Mouse (Mus musculus) liver, embryonic 16.5 days (tissue): Measurements from ENCODE around the gene Rnase10. TPM values are rescaled to one million over a fixed set of nuclear protein-coding genes. Genes with fewer than 3 reads are reported as not detected.
"Not testable (repeated sequence)": the region's sequence is repeated elsewhere in the genome, so short reads cannot be mapped to it uniquely, and the experiment has no call there.

Experiments
- ATAC-seq: fragments of 200-750 bp; cut with Nextera tagmentation; 2 replicates; pipeline ENCODE4 v1.8.0; 2017; ENCODE audit warnings: low read depth, mild to moderate bottlenecking, moderate number of reproducible peaks, moderate library complexity
- H3K27ac ChIP-seq: fragments of 300-500 bp; sonication (generic); 2 replicates; pipeline ENCODE4 v1.5.1; 2014; ENCODE audit warnings: mild to moderate bottlenecking, low read length
- H3K27me3 ChIP-seq: fragments of 300-500 bp; sonication (generic); 2 replicates; pipeline ENCODE4 v1.6.1; 2014; ENCODE audit warnings: low read depth, low read length, mixed read lengths; ENCODE audit not compliant: control insufficient read depth, insufficient read depth
- H3K36me3 ChIP-seq: fragments of 300-500 bp; sonication (generic); 2 replicates; pipeline ENCODE4 v1.6.1; 2014; ENCODE audit warnings: mild to moderate bottlenecking; ENCODE audit not compliant: control insufficient read depth, insufficient read depth
- H3K4me1 ChIP-seq: fragments of 300-500 bp; sonication (generic); 2 replicates; pipeline ENCODE4 v1.6.1; 2014; ENCODE audit warnings: low read depth, low read length, mixed read lengths; ENCODE audit not compliant: control insufficient read depth
- H3K4me2 ChIP-seq: fragments of 300-500 bp; sonication (generic); 2 replicates; pipeline ENCODE4 v1.6.1; 2014; ENCODE audit warnings: low read depth, low read length, mixed read lengths
- H3K4me3 ChIP-seq: fragments of 300-500 bp; sonication (generic); 2 replicates; pipeline ENCODE4 v1.5.1; 2014; ENCODE audit warnings: low read depth, mild to moderate bottlenecking, low read length
- H3K9ac ChIP-seq: fragments of 300-500 bp; sonication (generic); 2 replicates; pipeline ENCODE4 v1.6.1; 2014; ENCODE audit warnings: low read depth, low read length
- H3K9me3 ChIP-seq: fragments of 300-500 bp; sonication (generic); replicated peaks from 2 replicates; pipeline ENCODE4 v1.6.1; 2016; ENCODE audit warnings: low read length; ENCODE audit not compliant: control insufficient read depth
- WGBS: fragments of 180-500 bp; shearing (Covaris S2); extraction: QIAGEN DNeasy Blood & Tissue Kit; methylation state at CpG from one replicate; pipeline ENCODE4 v1.1.7; 2014; ENCODE audit not compliant: insufficient replicate concordance; 5-methylcytosine and 5-hydroxymethylcytosine counted together
- polyA plus RNA-seq: library from polyadenylated mRNA; unstranded; fragments of >200 nt; fragmentation: Nextera tagmentation; extraction: Ambion mirVana; gene quantifications from 2 replicates; pipeline ENCODE4 v1.2.1, GENCODE M21; 2015

The Rnase10 gene
- polyA plus RNA-seq, 1 experiment from 2014 or later = 0.09 TPM

DNA sequence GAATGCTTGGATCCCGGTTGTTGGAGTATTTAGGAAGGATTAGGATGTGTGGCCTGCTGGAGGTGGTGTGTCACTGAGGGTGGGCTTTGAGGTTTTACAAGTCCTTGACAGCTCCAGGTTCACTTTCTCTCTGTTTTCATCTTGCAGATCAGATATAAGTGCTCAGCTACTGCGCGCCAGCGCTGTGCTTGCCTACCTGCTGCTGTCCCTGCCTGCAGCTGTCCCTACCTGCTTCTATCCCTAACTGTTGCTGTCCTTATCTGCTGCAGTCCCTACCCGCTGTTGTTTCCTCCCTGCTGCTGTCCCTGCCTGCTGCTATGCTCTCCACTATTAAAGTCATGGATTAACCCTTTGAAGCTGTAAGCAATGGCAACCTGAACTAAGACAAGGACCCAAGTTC lies 32.5 kb upstream of the Rnase10 start:
- Histone ChIP-seq H3K9ac (no peak overlapping the region), H3K4me1 (no peaks in the 10 kb centered on the region), H3K4me3 (no peak overlapping the region), H3K27ac (no peak overlapping the region), H3K4me2 (no peak overlapping the region), H3K36me3 (no peaks in the 10 kb centered on the region), H3K9me3 (no peaks in the 10 kb centered on the region), H3K27me3 (no peaks in the 10 kb centered on the region)
- ATAC-seq = no peak
- WGBS = 48% methylated on average over 5 of the region's 5 CpGs

DNA sequence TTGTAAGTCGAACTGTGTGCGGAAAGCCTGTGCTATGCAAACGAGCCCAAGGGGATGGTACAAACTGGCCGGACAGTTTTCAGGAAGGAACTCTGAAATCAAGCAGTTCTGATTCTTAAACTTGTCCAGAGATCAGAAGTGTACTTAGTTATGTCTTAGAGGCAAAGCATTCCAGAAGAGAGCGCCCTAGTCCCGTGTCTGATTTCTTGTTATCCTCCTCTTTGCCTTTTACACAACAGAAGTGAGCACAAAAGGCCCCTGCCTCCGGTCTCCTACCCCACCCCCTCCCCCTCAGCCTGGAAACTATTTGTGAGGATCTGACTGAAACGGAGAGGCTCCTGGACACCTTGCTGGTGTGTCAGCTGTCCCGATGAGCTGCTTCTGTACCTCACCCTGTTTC lies 30.9 kb upstream of the Rnase10 start:
- no peaks in the 10 kb centered on the region for H3K36me3 ChIP-seq
- H3K4me1 ChIP-seq = peaks cover 3% of the 10 kb centered on the region; the same call in 1 of the 2 replicates
- WGBS = 26% methylated on average over 9 of the region's 9 CpGs
- no peak overlapping the region for H3K27ac ChIP-seq
- ATAC-seq = no peak
- no peak overlapping the region for H3K4me3 ChIP-seq
- no peaks in the 10 kb centered on the region for H3K27me3 ChIP-seq
- no peak overlapping the region for H3K4me2 ChIP-seq
- no peaks in the 10 kb centered on the region for H3K9me3 ChIP-seq
- no peak overlapping the region for H3K9ac ChIP-seq

DNA sequence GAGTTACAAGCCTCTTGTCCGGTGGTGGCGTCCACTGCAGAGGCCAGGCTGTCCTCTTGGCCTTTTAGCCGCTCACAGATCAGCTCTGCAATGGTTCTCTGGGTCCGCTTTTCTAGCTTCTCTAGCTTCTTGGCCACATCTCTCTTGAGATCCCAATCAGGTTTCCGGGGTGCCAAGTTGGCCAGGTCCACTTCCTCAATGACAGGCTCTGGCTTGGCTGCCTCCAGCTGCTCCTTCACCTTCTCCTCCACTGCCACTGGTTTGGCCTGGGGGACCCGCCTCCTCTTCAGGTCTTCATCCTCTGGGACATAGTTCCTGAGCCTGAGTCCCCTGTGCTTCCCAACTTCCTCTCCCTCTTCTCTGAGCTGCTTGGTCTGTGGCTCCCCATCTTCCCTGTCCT lies 29.1 kb upstream of the Rnase10 start:
- not testable (repeated sequence) for H3K36me3 ChIP-seq, H3K4me3 ChIP-seq, H3K27ac ChIP-seq, H3K4me1 ChIP-seq, H3K4me2 ChIP-seq, H3K9me3 ChIP-seq, H3K27me3 ChIP-seq, H3K9ac ChIP-seq
- WGBS = 53% methylated on average over 6 of the region's 6 CpGs
- ATAC-seq = peak; percentile 16; the same call in 1 of the 2 replicates

DNA sequence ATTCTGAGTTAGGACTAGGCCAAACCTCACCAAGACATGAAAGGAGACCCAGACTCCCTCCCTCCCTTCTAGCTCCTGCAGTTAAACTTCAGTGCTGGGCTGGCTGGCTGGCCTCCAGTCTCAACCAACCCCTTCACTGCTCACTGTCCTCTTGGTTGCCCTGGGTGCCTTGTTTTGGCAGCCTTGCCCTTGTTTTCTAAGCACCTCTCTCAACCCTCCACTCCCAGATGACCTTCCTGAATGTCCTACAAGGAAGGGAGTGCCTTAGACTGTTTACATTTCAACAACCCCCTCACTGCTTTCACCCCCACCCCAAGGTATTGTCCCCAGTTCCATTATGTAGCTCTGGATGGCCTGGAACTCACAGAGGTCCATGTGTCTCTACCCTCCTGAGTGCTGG lies 27.9 kb upstream of the Rnase10 start:
- Histone ChIP-seq H3K9me3 (no peaks in the 10 kb centered on the region), H3K36me3 (no peaks in the 10 kb centered on the region), H3K4me1 (peaks cover 3% of the 10 kb centered on the region; the same call in 1 of the 2 replicates), H3K4me2 (no peak overlapping the region), H3K4me3 (no peak overlapping the region), H3K9ac (no peak overlapping the region), H3K27ac (no peak overlapping the region), H3K27me3 (no peaks in the 10 kb centered on the region)
- no peak for ATAC-seq

DNA sequence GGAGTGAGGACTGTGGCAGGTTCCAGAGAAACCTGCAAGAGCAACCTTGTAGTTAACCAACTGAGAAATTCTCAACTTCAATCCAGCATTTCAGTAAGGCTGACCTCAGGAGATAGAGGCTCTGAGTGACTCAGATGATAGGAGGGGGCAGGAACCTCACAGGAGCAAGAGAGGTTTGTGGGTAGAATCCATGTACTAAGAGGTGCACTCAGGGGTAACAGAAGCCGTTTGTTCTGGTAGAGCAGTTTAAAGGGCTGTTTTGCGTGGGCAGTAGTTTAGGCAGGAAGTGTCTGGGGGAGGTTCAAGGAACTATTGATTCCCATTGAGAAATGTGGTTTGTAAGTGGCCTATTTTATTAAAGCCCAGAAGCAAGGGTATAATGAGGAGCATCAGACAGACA lies 26.3 kb upstream of the Rnase10 start:
- peaks cover 3% of the 10 kb centered on the region; the same call in 1 of the 2 replicates for H3K4me1 ChIP-seq
- no peaks in the 10 kb centered on the region for H3K9me3 ChIP-seq
- no peak overlapping the region for H3K27ac ChIP-seq
- no peak overlapping the region for H3K4me3 ChIP-seq
- H3K27me3 ChIP-seq = no peaks in the 10 kb centered on the region
- H3K9ac ChIP-seq = no peak overlapping the region
- H3K4me2 ChIP-seq = no peak overlapping the region
- 4% methylated on average over 2 of the region's 2 CpGs for WGBS
- ATAC-seq = peak; percentile 11; the same call in 1 of the 2 replicates
- no peaks in the 10 kb centered on the region for H3K36me3 ChIP-seq

DNA sequence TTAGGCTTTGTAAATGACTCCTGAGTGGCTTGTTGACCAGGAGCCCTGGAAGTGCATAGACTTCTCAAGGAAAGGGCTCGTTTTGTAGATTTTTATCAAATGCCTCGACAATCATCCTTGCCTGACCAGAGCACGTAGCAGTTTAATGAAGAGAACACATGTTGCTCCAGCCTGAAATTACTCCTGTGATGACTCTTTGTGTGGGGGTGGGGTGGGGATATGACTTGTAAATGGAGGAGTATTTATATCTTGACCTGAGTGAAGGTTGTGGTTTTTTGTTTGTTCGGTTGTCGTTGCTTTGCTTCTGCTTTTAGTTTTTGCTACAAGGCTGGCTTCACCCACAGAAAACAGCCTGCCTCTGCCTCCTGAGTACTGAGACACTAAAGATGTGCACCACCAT lies 25.7 kb upstream of the Rnase10 start:
- ATAC-seq = no peak
- no peak overlapping the region for H3K4me2 ChIP-seq
- peaks cover 3% of the 10 kb centered on the region; the same call in 1 of the 2 replicates for H3K4me1 ChIP-seq
- H3K9me3 ChIP-seq = no peaks in the 10 kb centered on the region
- 21% methylated on average over 5 of the region's 5 CpGs for WGBS
- H3K27ac ChIP-seq = no peak overlapping the region
- H3K36me3 ChIP-seq = no peaks in the 10 kb centered on the region
- H3K9ac ChIP-seq = no peak overlapping the region
- no peaks in the 10 kb centered on the region for H3K27me3 ChIP-seq
- no peak overlapping the region for H3K4me3 ChIP-seq

DNA sequence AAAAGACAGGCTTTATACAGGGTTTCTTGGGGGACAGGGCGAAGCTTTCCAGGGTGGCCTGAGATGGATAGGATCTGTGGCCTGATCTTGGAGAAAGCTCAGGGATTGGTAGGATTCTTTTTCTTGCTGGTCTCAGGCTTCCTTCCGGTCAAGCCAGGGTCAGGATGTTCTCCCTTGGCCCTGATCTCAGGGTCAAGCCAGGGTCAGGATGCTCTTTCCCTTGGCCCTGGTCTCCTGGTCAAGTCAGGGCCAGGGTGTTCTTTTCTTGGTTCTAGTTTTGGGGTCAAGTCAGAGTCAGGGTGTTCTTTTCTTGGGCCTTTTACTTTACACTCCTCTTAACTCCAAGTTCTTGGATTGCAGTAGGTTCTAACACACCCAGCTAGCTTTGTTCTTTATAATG lies 19.9 kb upstream of the Rnase10 start:
- no peaks in the 10 kb centered on the region for H3K36me3 ChIP-seq
- no peak overlapping the region for H3K9ac ChIP-seq
- H3K4me1 ChIP-seq = no peaks in the 10 kb centered on the region
- no peaks in the 10 kb centered on the region for H3K9me3 ChIP-seq
- no peak for ATAC-seq
- H3K4me3 ChIP-seq = no peak overlapping the region
- H3K4me2 ChIP-seq = no peak overlapping the region
- H3K27me3 ChIP-seq = no peaks in the 10 kb centered on the region
- no peak overlapping the region for H3K27ac ChIP-seq
- WGBS = 62% methylated on average over 2 of the region's 2 CpGs

DNA sequence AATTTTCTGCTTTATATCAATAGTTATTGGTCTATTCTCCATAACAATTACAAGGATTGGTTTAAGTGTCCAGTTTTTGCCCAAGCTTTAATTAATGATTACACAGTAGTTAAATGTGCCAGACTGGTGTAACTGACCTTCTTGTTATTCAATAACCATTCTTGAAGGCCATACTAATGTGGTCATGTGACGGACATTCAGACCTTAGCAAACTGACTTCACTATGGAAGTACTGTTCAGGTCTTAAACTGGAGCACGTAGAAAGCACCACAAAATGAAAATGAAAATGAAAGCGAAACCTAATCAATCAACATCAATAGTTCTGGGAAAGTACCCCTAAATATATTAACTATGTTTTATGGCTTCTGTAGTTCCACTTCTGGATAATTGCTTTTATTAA lies 16.5 kb upstream of the Rnase10 start:
- peak; percentile 59; the same call in 1 of the 2 replicates for ATAC-seq
- WGBS = 54% methylated on average over 3 of the region's 3 CpGs
- H3K27ac ChIP-seq = no peak overlapping the region
- no peak overlapping the region for H3K9ac ChIP-seq
- H3K4me1 ChIP-seq = no peaks in the 10 kb centered on the region
- H3K9me3 ChIP-seq = no peaks in the 10 kb centered on the region
- no peaks in the 10 kb centered on the region for H3K27me3 ChIP-seq
- H3K4me3 ChIP-seq = no peak overlapping the region
- 0 out of 2 replicates have a peak overlapping the region, but pooled peaks have one; percentile 10 for H3K4me2 ChIP-seq
- H3K36me3 ChIP-seq = no peaks in the 10 kb centered on the region

DNA sequence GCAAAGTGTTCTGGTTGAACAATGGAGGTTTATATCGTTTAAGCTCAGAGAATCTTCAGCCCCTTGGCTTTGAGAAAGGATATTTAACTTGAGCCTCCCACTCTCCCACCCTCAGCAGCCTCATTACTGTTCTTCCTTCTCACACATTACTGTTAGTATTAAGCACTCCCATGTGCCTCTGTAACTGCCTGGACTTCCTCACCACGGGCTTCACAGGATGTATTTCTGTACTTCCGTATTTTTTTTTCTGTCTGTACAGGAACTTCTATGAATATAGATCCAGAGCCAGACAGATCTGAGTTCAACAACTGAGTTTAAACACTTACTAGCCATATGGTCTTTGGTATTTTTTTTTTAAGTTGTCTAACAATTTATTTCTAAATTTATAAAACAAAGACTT lies 10.5 kb upstream of the Rnase10 start:
- no peak overlapping the region for H3K4me2 ChIP-seq

More for the DNA sequence above, 10.5 kb upstream of the Rnase10 start:
- no peaks in the 10 kb centered on the region for H3K36me3 ChIP-seq
- WGBS = 16% methylated on average over 3 of the region's 3 CpGs
- H3K27me3 ChIP-seq = no peaks in the 10 kb centered on the region
- no peaks in the 10 kb centered on the region for H3K4me1 ChIP-seq
- no peak overlapping the region for H3K4me3 ChIP-seq
- no peak overlapping the region for H3K27ac ChIP-seq
- H3K9ac ChIP-seq = no peak overlapping the region
- H3K9me3 ChIP-seq = no peaks in the 10 kb centered on the region
- no peak for ATAC-seq
